Mouse (Mus musculus) myocyte (in vitro differentiated cells): ENCODE results near the gene Arx.

ENCODE experiments used
- E2F4 ChIP-seq: IDR thresholded peaks from one replicate; pipeline ENCODE4 v1.6.1; 2011; ENCODE audit warnings: mild to moderate bottlenecking, control low read depth, moderate library complexity; ENCODE audit not compliant: insufficient read depth
- POLR2A ChIP-seq: IDR thresholded peaks from one replicate; pipeline ENCODE4 v1.6.1; 2011; ENCODE audit warnings: low read depth, mild to moderate bottlenecking, control low read depth, moderate library complexity; ENCODE audit not compliant: insufficient read length

GRCm38 (mm10) chrX:93300183-93300815, 14.1 kb downstream of the Arx start:
- TF ChIP-seq POLR2A (no peak), E2F4 (no peak)
